Mouse (Mus musculus) liver, embryonic 14.5 days (tissue): ENCODE results near the gene Wtip. TPM values are rescaled to one million over a fixed set of nuclear protein-coding genes. Genes with fewer than 3 reads are reported as not detected.
"Not testable (repeated sequence)": the region's sequence is repeated elsewhere in the genome, so short reads cannot be mapped to it uniquely, and the experiment has no call there.

Source experiments
- ATAC-seq: fragments of 200-750 bp; cut with Nextera tagmentation; 2 replicates; pipeline ENCODE4 v1.8.0; 2017; ENCODE audit warnings: moderate number of reproducible peaks, mild to moderate bottlenecking, moderate library complexity; ENCODE audit not compliant: insufficient read depth
- DNase-seq, 3 experiments: peaks; one replicate each; pipeline ENCODE4 v3.0.0-alpha.2; 2012 to 2013; ENCODE audit warnings: low read depth in 3 of 3, low spot score in 3 of 3
- H3K27ac ChIP-seq: fragments of 300-500 bp; sonication (generic); 2 replicates; pipeline ENCODE4 v1.5.1; 2014; ENCODE audit warnings: moderate library complexity, mild to moderate bottlenecking, control low read depth, inconsistent platforms
- H3K27me3 ChIP-seq: fragments of 300-500 bp; sonication (generic); 2 replicates; pipeline ENCODE4 v1.6.1; 2014; ENCODE audit warnings: mild to moderate bottlenecking, low read length, moderate library complexity; ENCODE audit not compliant: control insufficient read depth, insufficient read depth
- H3K36me3 ChIP-seq: fragments of 300-500 bp; sonication (generic); replicated peaks from 2 replicates; pipeline ENCODE4 v1.6.1; 2014; ENCODE audit warnings: low read depth; ENCODE audit not compliant: control insufficient read depth, insufficient read depth
- H3K4me1 ChIP-seq, 2 experiments: fragments of 200-500 bp in 1 of 2; fragments of 300-500 bp in 1 of 2; sonication (generic) in 1 of 2; replicated peaks; 2 replicates each; pipeline ENCODE4 v1.6.1; 2012 to 2014; ENCODE audit warnings: antibody characterized with exemption in 1 of 2, inconsistent platforms in 1 of 2, low read length in 1 of 2; ENCODE audit not compliant: control insufficient read depth in 2 of 2, insufficient read depth in 2 of 2
- H3K4me2 ChIP-seq: fragments of 300-500 bp; sonication (generic); 2 replicates; pipeline ENCODE4 v1.6.1; 2014; ENCODE audit warnings: low read depth, mild to moderate bottlenecking, control low read depth, moderate library complexity
- H3K4me3 ChIP-seq, 2 experiments: fragments of 200-500 bp in 1 of 2; fragments of 300-500 bp in 1 of 2; sonication (generic) in 1 of 2; 2 replicates each; pipeline ENCODE4 v1.5.1; 2012 to 2014; ENCODE audit warnings: low read depth in 2 of 2, low read length in 2 of 2, mild to moderate bottlenecking in 2 of 2, control low read depth in 1 of 2, inconsistent platforms in 1 of 2, moderate library complexity in 1 of 2; ENCODE audit not compliant: insufficient read depth in 1 of 2
- H3K9ac ChIP-seq: fragments of 300-500 bp; sonication (generic); replicated peaks from 2 replicates; pipeline ENCODE4 v1.6.1; 2014; ENCODE audit warnings: mild to moderate bottlenecking, control low read depth, moderate library complexity
- H3K9me3 ChIP-seq: fragments of 300-500 bp; sonication (generic); 2 replicates; pipeline ENCODE4 v1.6.1; 2016; ENCODE audit warnings: low read length, mixed read lengths; ENCODE audit not compliant: control insufficient read depth
- CTCF ChIP-seq: IDR thresholded peaks from 2 replicates; pipeline ENCODE4 v1.5.1; 2016; ENCODE audit warnings: antibody characterized with exemption, low read depth, control low read depth
- EP300 ChIP-seq: IDR thresholded peaks from 2 replicates; pipeline ENCODE4 v1.6.1; 2016; ENCODE audit warnings: antibody characterized with exemption, low read depth
- WGBS: fragments of 180-500 bp; shearing (Covaris S2); extraction: QIAGEN DNeasy Blood & Tissue Kit; methylation state at CpG from one replicate; pipeline ENCODE4 v1.1.7; 2014; ENCODE audit not compliant: insufficient replicate concordance; 5-methylcytosine and 5-hydroxymethylcytosine counted together
- polyA plus RNA-seq, 2 experiments: library from polyadenylated mRNA; depleted of rRNA in 1 of 2; stranded (reverse) in 1 of 2; unstranded in 1 of 2; fragments of >200 nt; fragmentation: Nextera tagmentation in 1 of 2; extraction: Ambion mirVana in 1 of 2; gene quantifications; 2 replicates each; pipeline versions ENCODE4 v1.2.1 to v1.2.3; 2012 to 2014

The Wtip gene
- 2.8 TPM in 2 replicates for polyA plus RNA-seq (2012; rRNA removed)
- polyA plus RNA-seq (2014; fragmentation: Nextera tagmentation; extraction: Ambion mirVana), result 0.47 and 0.57 TPM in 2 replicates

- 2% methylated on average over 54 of the region's 65 CpGs for WGBS
- peaks cover 39% of the 10 kb centered on the region for H3K27me3 ChIP-seq
- H3K27ac ChIP-seq, result no peak within 1 kb of the TSS
- no peaks in the 10 kb centered on the region; a peak in 1 of 4 replicates for H3K4me1 ChIP-seq
- H3K4me3 ChIP-seq, result peak within 1 kb of the TSS; percentile 51 to 58
- no peak for TF ChIP-seq CTCF
- TF ChIP-seq EP300, result no peak
- H3K4me2 ChIP-seq, result peak within 1 kb of the TSS; percentile 48
- no peak within 1 kb of the TSS; the same call in 1 of the 2 replicates for H3K9ac ChIP-seq
- H3K36me3 ChIP-seq, result no peaks in the 10 kb centered on the region
- ATAC-seq (peak; percentile 63), DNase-seq (no peak)
- H3K9me3 ChIP-seq, result no peaks in the 10 kb centered on the region
These were observed at the start of gene Wtip for GRCm38 (mm10) chr7:34133117-34133762. Wtip (minus strand) TSS chr7:34133268.

DNA sequence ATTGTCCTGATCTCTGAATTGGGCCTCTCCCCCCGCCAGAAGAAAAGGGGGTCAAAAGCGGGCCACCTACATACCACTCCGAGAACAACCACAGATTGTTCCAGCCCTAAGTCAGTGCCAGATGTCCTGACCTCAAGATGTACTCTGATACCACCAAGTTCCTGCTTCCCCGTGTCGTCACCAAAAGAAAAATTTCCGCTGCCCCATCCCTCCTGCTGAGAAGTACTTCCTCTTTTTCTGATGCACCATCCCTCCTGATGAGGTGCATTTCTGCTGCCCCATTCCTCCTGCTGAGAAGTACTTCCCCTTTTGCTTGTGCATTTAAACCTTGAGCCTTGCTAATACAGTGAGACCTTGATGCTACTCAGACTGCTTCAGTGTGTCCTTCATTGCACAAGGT, 43.2 kb upstream of the Wtip start:
- not testable (repeated sequence) for ATAC-seq, H3K9ac ChIP-seq, H3K36me3 ChIP-seq, H3K4me3 ChIP-seq, H3K4me1 ChIP-seq, H3K27me3 ChIP-seq, H3K27ac ChIP-seq, DNase-seq, H3K4me2 ChIP-seq, H3K9me3 ChIP-seq
- 67% methylated on average over 6 of the region's 6 CpGs for WGBS

GRCm38 (mm10) chr7:34172251-34172650, 39.2 kb upstream of the Wtip start:
- Histone ChIP-seq H3K4me2 (no peak overlapping the region), H3K4me3 (no peak overlapping the region), H3K27ac (no peak overlapping the region), H3K36me3 (no peaks in the 10 kb centered on the region), H3K4me1 (peaks cover 3 to 6% of the 10 kb centered on the region in 2 experiments; a peak in 1 of 4 replicates), H3K9me3 (no peaks in the 10 kb centered on the region), H3K9ac (no peak overlapping the region), H3K27me3 (no peaks in the 10 kb centered on the region)
- TF ChIP-seq CTCF (no peak), EP300 (no peak)
- WGBS, result 62% methylated on average over 1 of the region's 1 CpGs
- ATAC-seq (no peak), DNase-seq (no peak)

GRCm38 (mm10) chr7:34169454-34169853, 36.4 kb upstream of the Wtip start, which contains the start of gene Uba2:
Uba2 (minus strand) TSS chr7:34169599.
- peaks cover 10% of the 10 kb centered on the region for H3K36me3 ChIP-seq

GRCm38 (mm10) chr7:34168470-34169251, 35.6 kb upstream of the Wtip start:
- Histone ChIP-seq H3K36me3 (peaks cover 14% of the 10 kb centered on the region), H3K9ac (peak overlapping the region; percentile 79), H3K27me3 (no peaks in the 10 kb centered on the region), H3K4me1 (peaks cover 10 to 11% of the 10 kb centered on the region in 2 experiments), H3K4me3 (peak overlapping the region; percentile 71 to 88), H3K9me3 (no peaks in the 10 kb centered on the region), H3K27ac (peak overlapping the region; percentile 3), H3K4me2 (peak overlapping the region; percentile 93)
- DNase-seq (peak; percentile 66 to 72 (median 72)), ATAC-seq (peak; percentile 93)
- 10% methylated on average over 30 of the region's 30 CpGs for WGBS
- TF ChIP-seq CTCF (0 out of 2 replicates have a peak, but pooled peaks have one; percentile 3), EP300 (no peak)

More at GRCm38 (mm10) chr7:34169454-34169853, 36.4 kb upstream of the Wtip start, which contains the start of gene Uba2:
- Histone ChIP-seq H3K9ac (0 out of 2 replicates have a peak within 1 kb of the TSS, but pooled peaks have one; percentile 33), H3K27me3 (no peaks in the 10 kb centered on the region), H3K9me3 (no peaks in the 10 kb centered on the region), H3K27ac (no peak within 1 kb of the TSS), H3K4me3 (peak within 1 kb of the TSS; percentile 71 to 88), H3K4me2 (peak within 1 kb of the TSS; percentile 93), H3K4me1 (peaks cover 10 to 11% of the 10 kb centered on the region in 2 experiments)
- 73% methylated on average over 3 of the region's 3 CpGs for WGBS
- ATAC-seq (no peak), DNase-seq (no peak)
- TF ChIP-seq EP300, result no peak
- TF ChIP-seq CTCF, result no peak
